Mouse (Mus musculus) kidney, adult 2 months (tissue): ENCODE measurements around the gene Arfgap1.

Experiments
- CTCF ChIP-seq: fragments of 200-500 bp; conservative IDR thresholded peaks from 2 replicates; pipeline ENCODE4 v1.5.1; 2011; ENCODE audit warnings: low read depth, mild to moderate bottlenecking, control low read depth, low read length, moderate library complexity, mixed read lengths; ENCODE audit not compliant: insufficient read depth, insufficient read length
- POLR2A ChIP-seq: fragments of 200-500 bp; IDR thresholded peaks from one replicate; pipeline ENCODE4 v1.6.1; 2011; ENCODE audit warnings: low read depth, low read length, control low read depth

DNA sequence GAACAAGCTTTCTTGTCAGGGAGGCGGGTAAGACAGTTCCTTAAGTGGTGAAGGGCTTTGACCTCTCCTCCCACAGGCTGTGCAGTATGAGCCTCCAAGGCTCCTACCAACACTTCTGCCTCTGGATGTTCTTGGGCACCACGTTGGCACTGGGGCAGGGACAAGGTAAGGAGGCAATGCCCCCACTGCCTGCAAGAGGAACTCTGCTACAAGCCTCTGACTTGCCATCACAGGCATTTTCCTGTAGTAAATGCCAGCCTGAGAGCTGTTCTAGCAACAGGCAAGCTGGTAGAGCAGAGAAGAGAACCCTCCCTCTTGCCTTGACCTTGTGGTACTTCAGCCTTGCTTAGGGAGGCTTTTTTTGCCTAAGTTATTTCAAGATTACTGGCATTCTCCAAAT is 19.4 kb downstream of the Arfgap1 start, which contains the start of gene Col20a1:
- TF ChIP-seq POLR2A (no peak), CTCF (no peak)
